Comparison of ENCODE assay signal across 19 mouse cellular contexts in genomic region chr2:24805621-24806020, GRCm38 (mm10). TPM values are rescaled to one million over a fixed set of nuclear protein-coding genes. Genes with fewer than 3 reads are reported as not detected.
"Had no signal": no experiment of that assay in that cellular context is flagged by ENCODE, and none has a peak within 500 bp of the region (broad histone marks: within the 10 kb centered on the region; RNA-seq: fewer than 3 reads in every experiment).

No protein-coding gene starts in this region.

- ATAC-seq: liver, embryonic 12.5 days had no signal

- H3K4me1 ChIP-seq: kidney, embryonic 15.5 days; limb, embryonic 10.5 days; limb, embryonic 13.5 days; lung, embryonic 15.5 days had no signal

- H3K27ac ChIP-seq: kidney, embryonic 15.5 days; limb, embryonic 10.5 days; limb, embryonic 13.5 days; liver, embryonic 12.5 days; liver, embryonic 15.5 days; lung, embryonic 15.5 days had no signal

- H3K9ac ChIP-seq: kidney, embryonic 15.5 days; limb, embryonic 13.5 days; liver, embryonic 12.5 days; liver, embryonic 15.5 days; lung, embryonic 15.5 days had no signal

- H3K9me3 ChIP-seq: kidney, embryonic 15.5 days; limb, embryonic 10.5 days; limb, embryonic 13.5 days; liver, embryonic 12.5 days; liver, embryonic 15.5 days; lung, embryonic 15.5 days had no signal

- DNase-seq: kidney, postnatal 10 days; kidney, postnatal 36 days; layer of hippocampus, postnatal 36 days; liver; lung, adult 18-20 months; lung, postnatal 10 days; lung, postnatal 36 days; midbrain, embryonic 14.5 days; spleen, adult 18-20 months; thymus, adult 18-20 months; thymus, postnatal 36 days had no signal

- H3K4me3 ChIP-seq: kidney, embryonic 15.5 days; limb, embryonic 10.5 days; limb, embryonic 13.5 days; liver, embryonic 12.5 days; liver, embryonic 15.5 days; lung, embryonic 15.5 days had no signal

- H3K27me3 ChIP-seq: kidney, embryonic 15.5 days; limb, embryonic 13.5 days; liver, embryonic 12.5 days; liver, embryonic 15.5 days; lung, embryonic 15.5 days had no signal

- H3K4me2 ChIP-seq: kidney, embryonic 15.5 days; limb, embryonic 13.5 days; liver, embryonic 12.5 days; liver, embryonic 15.5 days; lung, embryonic 15.5 days; midbrain, embryonic 11.5 days had no signal

RNA-seq across cellular contexts. Expression of gene Cacna1b, which starts 42.7 kb away (rescaled TPM):
- total RNA-seq: megakaryocyte-erythroid progenitor cell, adult 5-6 weeks had no signal
